Mouse (Mus musculus): ENCODE measurements around the gene Wbp1l. TPM values are rescaled to one million over a fixed set of nuclear protein-coding genes. Genes with fewer than 3 reads are reported as not detected.
A peak's percentile ranks its signal among the peaks of the same experiment; 100 is the strongest.

Gene Wbp1l
- total RNA-seq, 2 experiments from 2014 or later = 40.5 to 45.8 TPM

GRCm38 (mm10) chr19:46679720-46680383 lies 81.0 kb downstream of the Wbp1l start:
- no peak for DNase-seq (ENCODE audit: low spot score in 2 of 2)
- intact Hi-C loops (cut with DNase I) = no loop called here

- intact Hi-C loops (cut with DNase I) = no loop called here
- peak; percentile 86 to 89 for DNase-seq (ENCODE audit: low spot score in 2 of 2)
Measured at GRCm38 (mm10) chr19:46689460-46690372, 90.8 kb downstream of the Wbp1l start, which contains the start of gene Borcs7. Gene Borcs7, plus strand, starts transcription at chr19:46689906.

- intact Hi-C loops (cut with DNase I) = no loop called here
- no peak for DNase-seq (ENCODE audit: low spot score in 2 of 2)
Measured at GRCm38 (mm10) chr19:46690387-46690786, 91.5 kb downstream of the Wbp1l start.

DNA sequence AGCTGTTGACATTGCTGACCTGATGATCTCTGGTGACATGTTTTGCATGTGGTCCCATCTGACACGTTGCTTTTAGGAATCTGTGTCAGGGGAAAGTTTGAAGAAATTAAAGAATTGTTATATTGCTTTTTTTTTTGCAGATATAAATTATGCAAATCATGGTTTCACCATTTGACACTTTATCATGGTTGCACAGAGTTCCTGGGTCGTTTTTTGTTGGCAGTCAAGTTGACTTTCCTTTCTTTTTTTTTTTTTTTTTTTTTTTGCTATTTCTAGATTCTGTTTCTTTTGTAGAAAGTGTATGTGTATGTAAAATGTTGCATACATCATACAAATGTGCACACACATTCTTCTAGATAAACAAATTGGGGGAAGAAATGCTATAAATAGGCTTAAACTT lies 92.2 kb downstream of the Wbp1l start:
- no peak for DNase-seq (ENCODE audit: low spot score in 2 of 2)
- intact Hi-C loops (cut with DNase I) = no loop called here

DNA sequence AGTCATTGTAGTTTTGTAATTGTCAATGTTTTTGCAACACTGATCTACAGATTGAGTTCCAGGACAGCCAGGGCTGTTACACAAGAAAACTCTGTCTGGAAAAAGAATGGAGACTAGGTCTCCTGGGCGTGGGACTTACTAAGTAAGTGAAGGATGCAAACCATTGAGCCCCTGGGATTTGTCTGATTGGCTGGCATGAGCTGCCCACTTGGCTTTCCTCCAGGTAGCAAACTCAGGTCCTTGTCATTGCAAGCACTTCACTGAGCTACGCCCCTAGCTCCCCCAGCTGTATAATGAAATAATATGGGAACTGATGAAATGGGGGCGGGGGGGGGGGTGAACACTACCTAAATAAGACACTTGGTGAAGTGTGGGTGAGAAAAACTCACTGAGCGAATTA lies 94.3 kb downstream of the Wbp1l start:
- DNase-seq (ENCODE audit: low spot score in 2 of 2) = no peak
- intact Hi-C loops (cut with DNase I) = no loop called here

DNA sequence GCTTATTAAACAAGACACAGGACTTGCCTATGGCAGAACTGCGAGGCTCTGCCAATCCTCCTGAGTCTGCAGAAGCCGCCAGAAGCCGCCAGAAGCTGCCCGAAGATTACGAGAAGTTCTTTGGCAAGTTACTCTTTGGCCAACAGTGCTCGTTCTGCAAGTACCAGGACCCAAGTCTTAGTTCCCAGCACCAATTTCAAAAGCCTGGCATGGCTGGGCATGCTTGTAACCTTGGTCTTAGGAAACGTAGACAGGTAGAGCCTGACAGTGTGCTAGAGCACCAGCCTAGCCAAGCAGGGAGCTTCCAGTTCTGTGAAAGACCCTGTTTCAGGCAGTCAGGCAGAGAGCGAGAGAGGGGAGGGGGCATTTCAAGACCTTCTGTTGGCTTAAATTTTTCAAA lies 97.6 kb downstream of the Wbp1l start:
- intact Hi-C loops (cut with DNase I) = no loop called here
- DNase-seq (ENCODE audit: low spot score in 2 of 2) = no peak

DNA sequence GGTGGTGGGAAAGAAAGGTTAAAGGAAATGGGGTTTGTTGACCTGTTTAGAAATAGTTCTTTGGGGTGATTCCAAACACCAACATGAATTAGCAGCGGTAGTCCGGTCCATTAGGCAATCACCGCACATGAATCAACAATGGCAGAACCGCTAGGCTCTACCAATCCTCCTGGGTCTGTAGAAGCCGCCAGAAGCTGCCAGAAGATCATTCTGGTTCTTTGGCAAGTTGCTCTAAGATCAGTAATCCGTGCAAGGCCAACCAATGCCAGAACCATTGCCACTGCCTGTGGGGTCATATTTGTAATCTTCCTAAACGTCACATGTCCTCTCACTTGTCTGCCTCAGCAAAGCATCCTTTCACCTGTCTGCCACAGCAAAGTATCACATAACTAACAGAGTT lies 98.1 kb downstream of the Wbp1l start:
- no peak for DNase-seq (ENCODE audit: low spot score in 2 of 2)
- intact Hi-C loops (cut with DNase I) = no loop called here

DNA sequence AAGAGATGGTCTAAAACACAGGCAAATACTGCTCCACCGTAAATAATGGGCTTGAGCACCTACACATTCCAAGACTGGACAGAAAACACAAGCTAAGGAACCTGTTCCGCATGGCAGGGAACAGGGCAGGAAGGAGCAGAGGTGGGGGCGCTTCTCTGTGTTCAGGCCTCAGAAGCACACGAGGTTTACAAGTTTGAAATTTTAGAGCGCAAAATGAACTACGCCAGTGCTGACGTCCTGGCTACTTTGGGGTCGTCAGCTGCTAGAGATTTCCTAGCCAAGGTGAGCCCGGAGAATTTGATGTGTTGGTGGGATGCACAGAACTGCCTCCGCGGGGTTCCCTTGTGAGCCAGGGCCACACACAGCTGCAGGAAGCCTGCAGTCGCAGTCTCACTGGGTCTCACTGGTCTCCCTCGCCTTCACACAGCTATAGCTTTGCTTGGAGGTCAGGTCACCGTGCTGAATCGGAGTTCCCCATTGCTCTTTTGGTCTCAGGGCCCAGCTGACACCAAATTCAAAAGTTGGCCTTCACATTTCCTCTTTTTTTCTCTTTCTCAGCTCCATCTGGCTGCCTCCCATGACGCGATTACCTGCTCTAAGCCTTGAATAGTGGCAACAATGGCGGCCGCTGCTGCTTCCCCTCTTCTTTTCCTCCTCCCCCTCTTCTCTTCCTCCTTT lies 99.1 kb downstream of the Wbp1l start:
- peak in 1 of 2 experiments; percentile 23 for DNase-seq (ENCODE audit: low spot score in 2 of 2)
- intact Hi-C loops (cut with DNase I) = no loop called here

DNA sequence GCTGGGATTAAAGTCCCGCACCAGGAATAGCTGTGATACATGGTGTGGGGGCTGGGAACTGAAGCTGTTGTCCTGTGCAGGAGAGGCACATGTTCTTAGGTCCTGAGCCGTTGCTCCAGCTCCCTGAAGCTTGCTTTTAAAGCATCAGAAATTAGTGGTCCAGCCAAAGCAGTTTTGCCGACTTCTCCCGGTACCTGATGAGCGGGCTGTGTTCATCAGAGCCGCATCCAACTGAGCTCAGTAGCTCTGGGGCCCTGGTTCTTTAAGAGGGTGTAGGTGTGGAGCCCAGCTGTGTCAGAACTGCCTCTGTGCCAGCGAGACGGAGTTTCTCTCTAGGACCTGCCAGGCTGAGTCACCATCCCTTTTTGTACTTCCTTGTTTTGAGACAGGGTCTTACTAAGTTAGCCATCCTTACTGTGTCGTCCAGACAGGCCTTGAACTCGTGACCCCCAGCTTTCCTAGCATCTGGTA lies 100.2 kb downstream of the Wbp1l start:
- DNase-seq (ENCODE audit: low spot score in 2 of 2) = peak in 1 of 2 experiments; percentile 36

DNA sequence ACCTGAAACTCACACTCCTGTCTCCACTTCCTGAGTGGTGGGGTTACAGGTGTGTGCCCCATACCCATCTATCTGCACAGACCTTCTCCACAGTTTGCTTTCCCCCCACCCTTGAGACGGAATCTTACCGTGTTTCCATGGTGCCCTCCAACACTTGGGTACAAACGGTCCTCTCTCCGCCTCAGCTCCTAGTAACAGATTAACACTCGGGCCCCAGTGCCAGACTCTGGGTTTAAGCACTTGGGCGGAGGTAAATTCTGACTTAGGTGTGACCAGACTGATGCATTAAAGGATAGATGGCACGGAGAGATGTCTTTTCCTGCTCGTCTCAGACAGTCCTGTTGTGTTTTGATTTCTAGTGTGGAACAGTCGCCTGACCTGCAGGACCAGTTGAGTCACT lies 102.3 kb downstream of the Wbp1l start:
- no peak for DNase-seq (ENCODE audit: low spot score in 2 of 2)
- intact Hi-C loops (cut with DNase I) = no loop called here

More for the DNA sequence above, 100.2 kb downstream of the Wbp1l start:
- intact Hi-C loops (cut with DNase I) = no loop called here

DNA sequence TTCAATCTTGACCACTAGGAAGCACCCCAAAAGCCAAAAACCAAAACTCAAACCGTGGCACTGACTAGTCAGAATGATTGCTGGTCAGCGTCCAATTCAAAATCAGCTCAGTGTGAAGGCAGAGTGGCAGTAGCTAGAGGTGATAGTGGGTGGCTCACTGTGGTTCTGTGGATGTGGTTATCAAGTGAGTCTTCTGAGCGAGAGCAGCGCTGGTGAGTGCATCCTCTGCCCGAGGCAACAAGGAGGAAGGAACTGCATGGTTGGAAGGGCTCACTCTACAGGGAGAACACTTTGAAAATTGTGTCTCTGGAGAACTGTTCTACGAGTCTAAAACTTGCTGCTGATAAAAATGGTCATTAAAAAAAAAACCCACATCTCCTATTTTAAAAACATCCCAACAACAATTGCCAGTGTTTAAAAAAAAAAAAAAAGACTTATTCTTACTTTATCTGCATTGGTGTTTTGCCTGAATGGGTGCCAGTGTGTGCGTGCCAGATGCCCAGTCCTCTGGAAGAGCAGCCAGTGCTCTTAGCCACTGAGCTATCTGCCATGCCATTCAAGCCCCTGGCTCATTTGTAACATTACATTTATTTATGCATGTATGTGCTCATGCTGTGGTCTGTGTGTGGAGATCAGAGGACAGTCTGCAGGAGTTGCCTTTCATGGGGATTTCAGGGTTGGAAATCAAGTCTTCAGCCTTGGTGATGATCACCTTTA lies 107.1 kb downstream of the Wbp1l start:
- intact Hi-C loops (cut with DNase I) = no loop called here
- no peak for DNase-seq (ENCODE audit: low spot score in 2 of 2)

GRCm38 (mm10) chr19:46706540-46707295 lies 107.8 kb downstream of the Wbp1l start:
- DNase-seq (ENCODE audit: low spot score in 2 of 2) = no peak
- intact Hi-C loops (cut with DNase I) = no loop called here

Other genes with a start within 250 kb of the Wbp1l start
- 1 to 10 TPM in 1 of 2 experiments, under 1 TPM in 1; 0.94 to 1.1 TPM for gene 2310034G01Rik, start 248.8 kb upstream of the Wbp1l start, total RNA-seq (2021)
- 100 to 1,000 TPM; 217 to 220 TPM for gene Actr1a, start 203.3 kb upstream of the Wbp1l start, total RNA-seq (2021)
- gene Sufu, start 202.2 kb upstream of the Wbp1l start, total RNA-seq (2021) = 10 to 100 TPM; 16.8 to 18.6 TPM
- 100 to 1,000 TPM; 103 to 110 TPM for gene Trim8, start 97.4 kb upstream of the Wbp1l start, total RNA-seq (2021)
- gene Arl3, start 25.9 kb upstream of the Wbp1l start, total RNA-seq (2021) = 100 to 1,000 TPM; 103 to 116 TPM
- gene Sfxn2, start 25.7 kb upstream of the Wbp1l start, total RNA-seq (2021) = 1 to 10 TPM; 4.1 to 6.0 TPM
- gene Cyp17a1, start 74.1 kb downstream of the Wbp1l start, total RNA-seq (2021) = not detected
- 10 to 100 TPM; 21.6 to 22.3 TPM for gene Borcs7, start 90.8 kb downstream of the Wbp1l start, total RNA-seq (2021)
- 10 to 100 TPM; 16.8 to 18.4 TPM for gene As3mt, start 108.4 kb downstream of the Wbp1l start, total RNA-seq (2021)
- 10 to 100 TPM; 35.6 to 36.1 TPM for gene Cnnm2, start 162.5 kb downstream of the Wbp1l start, total RNA-seq (2021)